Mouse (Mus musculus) WW6 (cell line): ENCODE measurements around the gene Garnl3.
"Not testable (repeated sequence)": the region's sequence is repeated elsewhere in the genome, so short reads cannot be mapped to it uniquely, and the experiment has no call there.

Experiments
- DNase-seq: peaks from one replicate; pipeline ENCODE4 v3.0.0-alpha.2; 2013; ENCODE audit warnings: low read depth, low spot score

Gene Garnl3

DNA sequence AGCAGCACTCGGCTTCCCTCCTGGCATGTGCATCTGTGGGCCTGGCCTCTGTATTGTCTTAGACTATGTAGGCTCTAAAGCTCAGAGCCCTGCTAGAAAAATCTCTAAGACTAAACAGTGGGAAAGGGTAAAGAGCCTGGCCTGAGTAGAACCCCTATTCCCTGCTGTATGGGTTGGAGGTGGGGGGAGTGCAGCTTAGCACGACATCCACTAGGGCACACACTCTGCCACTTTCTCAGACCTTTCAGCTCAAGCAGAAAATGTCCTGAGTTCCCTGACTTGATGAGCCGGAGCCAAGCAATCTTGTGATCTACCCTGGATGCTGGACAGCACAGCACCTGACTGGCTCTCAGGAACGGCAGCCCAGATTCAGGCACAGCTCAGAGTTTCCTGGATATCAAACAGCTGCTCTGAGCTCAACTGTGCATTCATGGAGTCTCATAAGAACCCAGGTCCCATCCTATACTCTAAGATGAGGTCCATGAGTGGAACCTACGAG is 24.9 kb upstream of the Garnl3 start:
- DNase-seq, result no peak

DNA sequence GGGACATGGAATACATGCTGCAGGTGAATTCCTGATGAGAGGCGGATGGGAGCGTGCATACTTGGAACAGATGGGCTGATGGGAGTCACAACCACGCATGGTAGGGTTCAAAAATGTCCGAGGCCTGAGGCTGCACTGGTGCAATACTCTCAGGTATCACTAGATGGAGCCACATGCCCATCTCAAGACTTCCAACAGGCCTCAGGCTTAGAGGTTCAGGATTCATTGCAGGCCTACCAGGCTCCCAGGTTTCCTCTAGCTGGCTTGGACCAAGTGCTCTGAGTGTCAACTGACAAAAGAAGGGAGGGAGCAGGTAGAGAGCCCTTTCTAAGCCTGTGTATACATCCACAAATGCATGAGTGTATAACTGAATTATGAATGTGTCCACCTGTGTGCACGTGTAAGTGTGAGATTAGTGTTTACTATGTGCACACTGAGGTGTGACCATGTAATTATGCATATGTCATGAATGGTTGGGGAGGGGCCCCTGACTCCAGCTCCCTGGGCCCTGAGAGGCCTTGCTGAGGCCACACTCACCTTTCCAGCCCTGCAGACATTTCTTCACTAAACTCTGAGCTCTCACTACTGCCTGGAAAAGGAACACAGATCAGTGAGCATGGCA is 23.4 kb upstream of the Garnl3 start:
- DNase-seq, result peak; percentile 42

DNA sequence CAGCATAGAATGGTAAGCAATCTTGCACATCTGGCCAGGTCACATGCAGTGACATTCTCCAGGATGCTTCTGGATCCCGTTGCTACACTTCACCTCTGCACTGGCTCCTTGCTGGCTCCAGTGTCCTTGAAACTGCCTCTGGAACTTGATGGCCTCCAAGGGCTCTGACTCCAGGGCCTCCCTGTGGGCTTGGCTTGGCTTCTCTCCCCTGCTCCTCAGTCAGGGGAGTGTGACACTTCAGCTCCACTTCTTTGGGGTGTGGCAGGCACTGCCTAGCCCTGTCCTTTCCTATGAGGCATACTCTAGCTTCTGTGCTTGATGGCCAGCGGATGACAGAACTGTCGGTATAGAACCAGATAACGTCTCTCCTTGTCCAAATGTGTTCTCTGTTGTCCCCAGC is 15.5 kb upstream of the Garnl3 start:
- no peak for DNase-seq

DNA sequence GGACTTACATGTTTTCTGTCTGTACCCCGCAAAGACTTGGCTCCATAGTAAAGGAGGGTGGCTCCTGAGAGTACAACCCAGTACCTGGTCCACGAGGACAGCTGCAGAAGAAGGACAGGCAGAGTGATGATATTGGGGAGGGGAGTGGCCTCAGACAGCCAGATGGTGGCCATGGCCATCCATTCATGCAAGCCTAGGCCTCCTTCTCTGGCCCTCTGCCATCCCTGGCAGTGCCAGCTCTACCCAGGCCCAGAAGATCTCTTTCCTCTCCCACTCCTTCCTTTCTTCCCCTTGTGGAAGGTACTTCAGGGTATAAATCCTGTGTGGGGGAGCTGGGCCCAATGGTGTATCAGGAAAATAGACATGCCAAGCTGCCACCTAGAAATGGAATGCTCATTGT is 11.8 kb upstream of the Garnl3 start:
- no peak for DNase-seq

DNA sequence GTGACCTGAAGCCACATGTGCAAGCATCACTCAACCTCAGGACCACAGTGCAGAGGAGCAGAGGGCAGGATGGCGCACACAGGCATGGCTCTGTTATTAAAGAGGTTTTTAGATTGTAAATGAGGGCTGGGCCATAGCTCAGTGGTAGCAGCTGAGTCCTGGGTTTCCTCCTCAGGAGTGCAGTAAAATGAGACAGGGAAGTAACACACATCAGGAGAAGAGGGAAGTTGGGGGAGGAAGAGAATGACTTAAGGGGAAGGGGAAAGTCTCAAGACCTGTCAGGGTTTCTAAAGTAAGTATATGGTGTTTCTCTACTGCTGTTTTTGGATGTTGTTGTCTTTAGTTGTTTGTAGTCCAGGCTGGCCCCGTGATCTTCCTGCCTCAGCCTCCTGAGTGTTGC is 7.0 kb upstream of the Garnl3 start:
- DNase-seq, result no peak

DNA sequence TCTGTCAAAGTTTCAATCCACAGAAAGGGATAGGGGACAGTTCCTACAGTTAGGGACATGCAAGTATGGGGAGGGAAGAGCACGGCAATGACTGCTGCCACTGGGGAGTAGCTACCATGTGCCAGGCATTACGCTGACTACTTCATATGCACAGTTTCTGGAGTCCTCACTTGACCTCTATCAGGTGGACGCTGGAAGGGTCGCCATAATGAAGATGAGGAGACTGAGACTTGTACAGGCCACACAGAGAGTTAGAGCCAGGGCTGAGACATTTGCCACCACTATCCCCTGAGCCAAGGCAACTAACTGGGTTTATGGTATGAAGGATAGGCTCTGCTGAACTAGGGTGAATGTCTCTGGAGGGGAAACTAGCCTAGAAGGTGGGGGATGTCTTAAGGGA is 6.3 kb upstream of the Garnl3 start:
- DNase-seq, result no peak

DNA sequence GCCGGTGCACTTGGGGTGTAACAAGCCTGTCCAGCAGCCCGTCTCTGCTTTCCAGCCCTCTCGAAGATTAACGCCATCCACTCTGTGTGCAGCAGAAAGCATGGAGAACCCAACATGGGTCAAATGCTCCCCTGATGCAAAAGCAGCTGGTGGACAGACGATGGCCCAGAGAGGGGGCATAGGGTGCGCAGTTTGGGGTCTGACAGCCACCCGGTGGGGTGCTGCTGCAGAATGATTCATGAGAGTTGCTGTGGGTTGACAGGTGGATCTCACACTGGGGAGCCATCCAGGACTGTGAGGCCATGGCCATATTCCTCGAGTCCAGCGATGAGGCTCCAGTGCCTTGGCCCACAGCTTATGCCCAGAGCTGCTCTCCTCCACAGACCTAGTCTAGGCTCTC is 5.8 kb upstream of the Garnl3 start:
- DNase-seq, result no peak

DNA sequence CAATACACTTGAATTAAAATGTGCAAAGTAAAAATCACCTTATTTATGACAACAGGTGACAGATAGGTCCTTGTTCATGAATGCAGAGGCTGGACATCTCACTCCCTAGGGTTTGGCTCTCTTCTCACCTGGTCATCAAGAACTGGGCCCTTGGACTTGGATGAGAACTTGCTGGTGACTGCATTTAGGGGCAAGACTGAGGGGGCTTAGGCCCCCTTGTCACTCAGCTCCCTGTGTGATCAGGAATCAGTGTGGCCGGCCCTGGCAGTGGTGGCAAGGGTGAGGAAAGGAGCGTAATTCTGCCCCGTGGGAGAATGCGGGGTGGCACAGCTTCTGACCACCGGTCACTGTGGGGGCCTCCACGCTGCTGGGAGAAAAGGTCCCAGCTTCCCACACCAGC is 4.9 kb upstream of the Garnl3 start:
- DNase-seq, result no peak

DNA sequence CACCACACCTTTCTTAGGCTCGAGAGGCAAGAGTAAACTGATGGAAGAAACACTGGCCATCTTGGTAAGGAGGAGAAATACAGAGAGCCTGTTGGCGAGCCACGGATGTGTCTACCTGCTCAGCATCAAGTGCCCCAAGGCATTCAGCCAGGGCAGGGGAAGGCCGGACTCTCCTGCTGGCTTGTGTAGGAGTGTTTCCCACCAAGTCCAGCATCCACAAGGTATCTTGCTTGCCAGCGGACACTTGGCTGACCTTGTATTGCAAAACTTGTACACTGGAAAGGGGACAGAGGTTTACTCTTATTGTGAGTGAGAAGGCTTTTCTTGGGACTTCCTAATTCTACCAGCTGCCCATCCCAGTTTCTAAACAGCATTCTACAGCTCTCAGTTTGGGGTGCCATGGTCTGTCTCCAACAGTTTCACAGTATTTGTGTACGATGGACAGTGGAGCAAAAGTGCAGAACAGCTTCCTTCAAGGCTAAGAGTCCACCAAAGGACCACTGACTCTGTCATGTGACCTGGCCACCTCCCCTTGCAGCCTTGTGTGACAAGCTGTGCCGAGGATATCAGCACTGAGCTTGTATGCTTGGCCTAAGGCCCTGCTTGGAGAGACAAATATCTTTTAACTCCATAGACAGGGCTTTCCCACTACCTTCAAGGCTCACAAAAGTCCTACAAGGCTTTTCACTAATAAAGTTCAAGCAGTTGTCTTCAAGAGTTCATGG is 3.5 kb upstream of the Garnl3 start:
- DNase-seq, result no peak

DNA sequence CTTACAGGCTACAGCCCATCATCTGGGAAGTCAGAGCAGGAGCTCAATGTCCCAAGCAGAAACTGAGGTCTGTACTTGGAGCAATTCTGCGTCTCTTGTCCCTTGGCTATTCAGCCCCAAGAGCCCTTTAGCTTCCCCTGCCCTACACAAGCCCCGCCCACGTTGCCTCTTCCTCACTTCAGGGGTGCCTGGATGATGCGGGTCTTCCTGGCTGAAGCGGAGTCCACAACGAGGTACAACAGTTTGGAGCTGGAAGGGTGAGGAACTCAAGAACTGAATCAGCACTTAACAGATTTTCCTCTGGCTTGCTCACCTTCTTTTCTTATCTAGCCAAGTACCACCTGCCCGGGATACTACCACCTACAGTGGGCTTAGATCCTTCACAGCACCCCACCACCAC is 852 bp upstream of the Garnl3 start:
- no peak for DNase-seq

DNA sequence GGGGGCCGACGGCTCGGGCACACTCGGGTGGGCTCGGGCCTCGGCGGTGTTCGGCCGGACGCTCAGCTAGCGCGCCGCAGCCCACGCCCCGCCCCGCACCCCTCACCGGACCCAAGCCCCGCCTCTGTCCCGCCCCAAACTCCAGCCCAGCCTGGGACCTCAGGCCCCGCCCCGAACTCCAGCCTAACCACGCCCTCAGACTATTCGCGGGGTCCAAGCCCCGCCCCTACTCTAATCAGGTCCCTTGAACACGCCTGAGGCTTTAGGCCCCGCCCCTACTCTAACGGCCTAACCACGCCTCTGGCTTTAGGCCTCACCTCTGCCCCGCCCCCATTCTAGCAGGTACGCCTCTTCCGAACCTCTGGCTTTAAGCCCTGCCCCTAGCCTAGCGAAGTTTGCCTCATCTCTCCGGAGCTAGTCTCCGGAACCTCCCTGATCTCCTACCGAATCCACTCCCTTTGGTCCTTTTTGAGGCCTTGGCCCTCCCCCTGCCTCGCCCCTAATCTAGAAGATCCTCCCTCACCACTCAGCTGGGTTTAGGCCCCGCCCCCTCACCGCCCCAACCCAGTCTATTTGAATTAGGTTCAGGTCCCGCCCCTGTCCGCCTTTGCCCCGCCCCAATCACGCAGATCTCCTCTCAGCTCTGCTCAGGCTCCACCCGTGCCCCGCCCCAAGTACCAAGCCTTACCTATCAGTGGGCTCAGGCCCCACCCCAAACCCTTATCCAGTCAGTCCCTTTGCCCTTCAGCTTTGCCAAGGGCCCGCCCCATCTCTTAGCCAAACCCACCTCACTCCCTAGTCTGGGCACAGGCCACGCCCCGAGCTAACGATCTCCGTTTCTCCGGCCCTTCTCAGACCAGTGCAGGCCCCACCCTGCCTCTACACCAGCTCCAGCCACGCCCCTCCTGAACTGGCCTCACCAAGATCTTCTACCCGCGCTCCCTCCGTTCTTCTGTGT is 649 bp downstream of the Garnl3 start:
- DNase-seq, result peak; percentile 95

DNA sequence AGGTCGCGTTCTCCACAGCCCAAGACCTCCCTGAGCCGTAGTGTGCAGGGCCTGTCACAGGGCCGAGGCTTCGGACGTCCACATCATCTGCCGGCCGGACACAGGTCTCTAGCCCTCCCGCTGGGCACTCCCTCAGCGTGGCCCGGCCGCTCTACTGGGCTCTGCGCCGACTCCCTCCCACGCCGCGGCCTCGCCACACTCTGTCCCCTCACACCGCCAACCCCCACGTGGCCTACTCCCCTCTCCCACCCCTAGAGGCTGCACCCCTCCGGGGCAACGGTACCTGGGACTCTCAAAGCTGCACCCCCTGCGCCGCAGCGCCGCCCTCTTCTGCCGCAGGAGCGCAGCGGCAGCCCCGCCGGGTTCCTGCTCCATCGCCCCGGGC is 1.3 kb downstream of the Garnl3 start:
- peak; percentile 9 for DNase-seq

DNA sequence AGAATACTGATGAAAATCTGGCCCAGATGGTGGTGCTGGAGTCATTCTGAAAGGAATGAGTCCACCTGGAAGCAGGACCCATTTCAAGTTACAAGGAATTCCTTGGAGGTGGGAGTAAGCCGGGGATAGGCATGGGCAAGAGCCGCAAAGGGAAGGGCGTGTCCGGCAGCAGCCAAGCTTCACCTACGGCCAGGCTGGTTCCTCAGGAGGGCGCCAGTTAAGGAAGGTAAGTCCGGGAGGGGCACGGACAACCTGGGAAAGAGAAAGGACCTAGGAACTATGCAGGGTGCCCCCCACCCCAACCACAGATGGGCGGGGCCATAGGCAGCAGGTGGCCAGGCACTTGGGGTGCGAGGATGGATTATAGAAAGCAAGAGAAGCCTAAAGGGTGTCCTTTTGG is 1.8 kb downstream of the Garnl3 start:
- DNase-seq, result peak; percentile 7

DNA sequence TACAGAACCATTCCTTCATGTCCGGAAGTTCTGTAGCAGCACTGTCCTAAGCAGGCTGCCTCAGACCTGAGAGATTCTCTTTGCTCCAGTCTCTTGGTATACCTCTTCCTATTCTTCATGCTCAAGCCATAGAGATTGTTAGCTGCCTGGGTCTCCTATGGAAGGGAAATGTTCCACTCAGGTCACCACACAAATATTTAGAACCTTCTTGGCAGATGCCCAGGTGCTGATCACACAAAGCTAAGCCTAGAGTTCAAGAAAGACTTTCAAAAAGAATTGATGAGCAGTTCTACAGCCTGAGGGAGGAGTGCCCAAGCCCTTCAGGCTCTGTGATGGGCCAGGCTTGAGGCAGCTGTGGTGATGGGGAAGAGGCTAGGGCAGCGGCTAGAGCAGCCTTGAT is 2.4 kb downstream of the Garnl3 start:
- no peak for DNase-seq

DNA sequence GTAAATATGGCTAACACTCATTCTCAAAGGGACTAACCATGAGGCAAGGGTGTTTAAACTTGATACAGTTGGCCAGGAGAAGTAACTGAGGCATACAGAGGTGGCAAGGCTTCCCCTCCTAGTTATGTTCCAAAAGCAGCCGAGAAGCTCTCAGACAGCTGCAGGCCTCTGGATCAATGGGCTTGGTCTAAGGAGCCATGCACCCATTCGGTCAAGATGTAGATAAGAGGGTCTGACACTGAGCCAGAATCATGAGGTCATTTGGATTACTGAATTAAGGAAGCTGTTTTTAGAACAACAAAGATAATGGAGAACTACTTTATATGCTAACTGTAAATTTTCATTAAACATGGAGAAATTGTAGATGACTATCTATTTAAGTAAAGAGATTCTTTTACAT is 4.2 kb downstream of the Garnl3 start:
- DNase-seq, result no peak

DNA sequence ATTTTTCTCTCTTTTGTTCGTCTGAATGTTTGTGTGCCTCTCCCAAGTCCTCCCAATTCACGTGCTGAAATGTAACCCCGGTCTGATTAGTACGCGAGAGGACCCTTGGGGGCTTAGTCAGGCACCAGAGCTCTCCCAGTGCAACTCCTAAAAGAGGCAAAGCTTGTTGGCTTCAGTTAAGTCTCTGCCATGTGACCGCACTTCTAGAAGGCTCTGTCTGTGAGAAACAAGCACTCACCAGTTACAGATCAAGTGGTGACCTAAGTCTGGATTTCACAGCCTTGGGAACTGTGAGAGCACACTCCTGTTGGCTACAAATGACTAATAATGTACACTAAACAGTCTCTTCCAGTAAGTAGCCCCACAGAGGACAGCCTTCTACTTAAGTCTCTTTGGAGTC is 8.6 kb downstream of the Garnl3 start:
- no peak for DNase-seq

DNA sequence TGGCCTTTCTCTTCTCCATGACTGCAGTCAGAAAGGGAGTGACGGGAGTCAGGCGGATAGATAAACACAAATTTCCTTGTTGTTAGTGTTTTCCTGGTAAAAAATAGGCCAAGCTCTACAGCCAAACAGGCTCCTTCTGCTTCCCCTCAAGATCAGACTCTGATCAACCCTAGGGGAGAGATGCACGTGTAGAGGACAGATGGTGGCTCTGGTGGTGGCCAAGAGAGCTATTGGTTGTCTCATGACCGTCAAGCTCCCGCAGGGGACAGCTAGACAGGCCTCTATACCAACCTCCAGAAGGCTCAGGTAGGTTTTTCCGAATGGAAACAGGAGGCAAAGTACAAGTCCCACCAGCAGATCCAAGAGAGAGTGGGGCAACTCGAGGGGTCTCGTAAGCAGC is 30.9 kb downstream of the Garnl3 start:
- no peak for DNase-seq

DNA sequence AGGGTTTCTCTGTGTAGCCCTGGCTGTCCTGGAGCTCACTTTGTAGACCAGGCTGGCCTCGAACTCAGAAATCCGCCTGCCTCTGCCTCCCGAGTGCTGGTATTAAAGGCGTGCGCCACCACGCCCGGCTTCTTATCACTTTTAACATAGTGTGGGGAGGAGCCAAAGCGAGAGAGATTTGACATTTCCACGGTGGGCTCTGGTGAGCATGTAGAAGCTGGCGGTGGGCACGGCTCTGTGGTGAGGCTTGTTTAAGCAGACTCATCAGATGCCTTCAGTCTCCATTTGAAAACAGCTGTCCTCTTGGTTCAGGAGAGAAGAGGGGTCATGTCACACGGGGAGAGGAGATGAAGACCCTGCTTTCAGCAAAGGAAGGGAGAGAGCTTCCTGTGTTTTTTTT is 34.1 kb downstream of the Garnl3 start:
- DNase-seq, result not testable (repeated sequence)

DNA sequence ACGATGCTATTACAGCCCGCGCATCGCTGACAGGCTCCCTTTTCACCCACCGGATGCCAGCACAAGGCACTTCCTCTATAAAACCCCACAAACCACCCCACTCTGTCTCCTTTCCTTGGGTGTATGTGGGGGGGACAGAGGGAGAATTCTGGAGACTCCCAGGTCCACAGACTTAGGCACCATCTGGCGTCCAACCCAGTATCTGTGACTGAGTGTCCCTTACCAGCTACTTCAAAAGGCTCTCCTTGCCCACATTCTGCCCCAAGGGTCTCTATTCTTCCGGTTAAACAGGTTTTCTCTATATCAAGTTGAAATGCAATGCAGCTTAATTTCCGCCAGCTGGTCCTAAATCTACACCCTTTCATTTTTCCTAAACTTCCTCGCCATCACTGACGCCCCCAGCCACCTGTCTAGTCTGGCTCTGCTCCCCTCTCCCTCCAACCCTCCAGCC is 36.2 kb downstream of the Garnl3 start:
- no peak for DNase-seq

DNA sequence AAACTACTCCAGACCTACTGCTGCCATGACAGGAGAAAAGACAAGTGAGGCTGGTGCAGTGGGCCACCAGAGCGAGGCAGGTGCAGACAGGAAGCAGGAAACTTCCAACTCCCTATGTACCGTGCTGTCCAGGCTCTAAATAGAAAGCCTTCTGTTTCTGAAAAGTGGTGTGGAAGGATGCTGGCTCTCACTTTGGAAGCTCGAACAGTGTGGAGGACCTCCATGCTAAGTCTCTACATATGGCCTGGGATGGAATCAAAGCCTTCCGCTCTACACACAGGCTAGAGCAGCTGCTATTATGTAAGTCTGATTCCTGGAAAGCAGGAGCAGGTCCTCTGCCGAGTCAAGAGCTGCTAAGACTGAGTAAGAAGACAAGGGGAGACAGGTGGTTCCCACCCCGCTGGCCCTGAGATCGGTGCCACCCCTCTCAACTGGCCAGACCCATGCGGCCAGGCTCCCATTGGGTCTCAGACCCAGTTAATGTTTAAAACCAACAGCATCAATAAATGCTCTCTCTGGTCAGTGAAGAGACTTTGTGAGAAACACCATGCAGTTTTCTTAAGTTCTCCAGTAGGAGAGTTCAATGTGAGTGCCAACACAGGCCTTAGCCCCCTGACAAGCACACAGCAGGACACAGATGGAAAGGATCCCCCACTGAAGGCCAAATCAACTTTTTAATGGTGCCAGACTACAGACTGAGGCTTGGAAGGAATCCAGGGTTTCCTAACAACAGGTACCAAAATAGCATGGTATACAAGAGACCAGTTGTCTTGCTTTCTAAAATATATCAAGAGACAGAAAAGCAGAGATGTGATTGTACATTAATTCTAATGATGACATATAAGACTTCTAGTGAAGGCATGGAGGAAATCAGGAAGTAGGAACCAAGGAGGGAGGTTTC is 40.6 kb downstream of the Garnl3 start:
- no peak for DNase-seq

DNA sequence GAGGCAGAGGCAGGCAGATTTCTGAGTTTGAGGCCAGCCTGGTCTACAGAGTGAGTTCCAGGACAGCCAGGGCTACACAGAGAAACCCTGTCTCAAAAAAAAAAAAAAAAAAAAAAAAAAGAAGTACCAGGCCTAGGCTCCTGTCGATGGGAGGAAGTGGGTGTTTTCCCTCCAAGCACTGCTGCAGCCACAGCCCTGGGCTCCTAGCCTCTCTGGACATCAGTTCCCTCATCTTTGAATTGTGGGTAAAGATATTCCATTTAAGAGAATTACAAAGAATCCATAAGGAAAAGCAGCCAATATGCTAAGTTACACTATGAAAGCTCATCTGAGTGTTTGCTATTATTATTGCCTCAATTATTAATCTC is 41.4 kb downstream of the Garnl3 start:
- DNase-seq, result not testable (repeated sequence)
